Mouse (Mus musculus) frontal cortex, postnatal 25 days (tissue): ENCODE data around the gene Hyal1.

ENCODE experiments used
- DNase-seq, 2 experiments: peaks; one replicate each; pipeline ENCODE4 v3.0.0; 2022; ENCODE audit warnings: low spot score in 2 of 2

Gene Hyal1

GRCm38 (mm10) chr9:107594281-107595062 lies 17.7 kb downstream of the Hyal1 start:
- no peak for DNase-seq

- no peak for DNase-seq
Observed at GRCm38 (mm10) chr9:107596619-107597569, 20.2 kb downstream of the Hyal1 start.

GRCm38 (mm10) chr9:107598385-107598784 lies 21.7 kb downstream of the Hyal1 start:
- DNase-seq, result no peak

- DNase-seq, result no peak
Observed at GRCm38 (mm10) chr9:107599433-107599832, 22.7 kb downstream of the Hyal1 start.

GRCm38 (mm10) chr9:107599842-107600241 lies 23.1 kb downstream of the Hyal1 start:
- no peak for DNase-seq

- no peak for DNase-seq
Observed at GRCm38 (mm10) chr9:107600745-107601144, 24.0 kb downstream of the Hyal1 start.

GRCm38 (mm10) chr9:107601275-107601674 lies 24.5 kb downstream of the Hyal1 start:
- DNase-seq, result no peak

GRCm38 (mm10) chr9:107602068-107602648 lies 25.4 kb downstream of the Hyal1 start:
- DNase-seq, result peak; percentile 93 to 95

- no peak for DNase-seq
Observed at GRCm38 (mm10) chr9:107603251-107603650, 26.5 kb downstream of the Hyal1 start.

- DNase-seq, result no peak
Observed at GRCm38 (mm10) chr9:107605041-107605661, 28.4 kb downstream of the Hyal1 start.

GRCm38 (mm10) chr9:107606591-107606990 lies 29.9 kb downstream of the Hyal1 start:
- DNase-seq, result no peak

GRCm38 (mm10) chr9:107607036-107607435 lies 30.3 kb downstream of the Hyal1 start:
- DNase-seq, result no peak

GRCm38 (mm10) chr9:107607653-107608245 lies 31.0 kb downstream of the Hyal1 start:
- no peak for DNase-seq

GRCm38 (mm10) chr9:107608741-107609432 lies 32.2 kb downstream of the Hyal1 start, which contains the start of gene Sema3b:
Gene Sema3b, minus strand, starts transcription at chr9:107609229.
- no peak for DNase-seq

GRCm38 (mm10) chr9:107609433-107609830 lies 32.7 kb downstream of the Hyal1 start:
- no peak for DNase-seq

- no peak for DNase-seq
Observed at GRCm38 (mm10) chr9:107611456-107612190, 34.9 kb downstream of the Hyal1 start.

GRCm38 (mm10) chr9:107612191-107612944 lies 35.6 kb downstream of the Hyal1 start:
- peak; percentile 94 to 99 for DNase-seq

GRCm38 (mm10) chr9:107612945-107613569 lies 36.3 kb downstream of the Hyal1 start:
- DNase-seq, result no peak

- no peak for DNase-seq
Observed at GRCm38 (mm10) chr9:107615035-107615434, 38.3 kb downstream of the Hyal1 start.
